ENCODE assay signal across 8 mouse cellular contexts in the genomic region with DNA sequence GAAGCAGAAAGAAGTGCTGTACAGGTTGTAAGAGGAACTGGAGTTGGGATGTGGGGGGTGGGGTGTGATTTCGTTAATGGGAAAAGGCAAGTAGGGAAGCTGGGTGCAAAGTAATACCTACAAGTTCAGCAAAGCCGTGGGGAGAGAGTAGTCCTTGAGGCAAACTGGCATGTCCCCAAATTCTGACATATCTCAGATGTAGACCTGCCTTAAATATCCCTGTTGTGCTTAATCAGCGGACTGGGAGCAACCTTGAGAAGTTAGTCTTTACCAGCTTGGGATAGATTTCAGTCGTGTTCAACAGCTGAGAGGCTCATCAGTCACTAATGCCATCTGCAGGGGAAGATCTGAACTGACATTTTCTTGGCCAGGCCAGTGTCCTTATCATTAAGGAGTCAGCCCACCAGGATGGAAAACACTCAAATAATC. TPM values are rescaled to one million over a fixed set of nuclear protein-coding genes. Genes with fewer than 3 reads are reported as not detected.
A peak's percentile ranks its signal among the peaks of the same experiment; 100 is the strongest.
DNase-seq lines count a peak whose midpoint lies in the region; ATAC-seq and TF ChIP-seq lines count a peak whose summit lies in the region.

No protein-coding gene starts in this region.

- no peak for TF ChIP-seq POLR2A in brain, embryonic 14.5 days (IDR thresholded peaks at IDR 0.05; ENCODE audit: borderline replicate concordance, extremely low read depth, insufficient read depth, insufficient read length, poor library complexity, severe bottlenecking)

- 0 out of 2 replicates have a peak overlapping the region, but pooled peaks have one; percentile 93 for H3K9ac ChIP-seq in forebrain, postnatal 0 days
- peak overlapping the region; percentile 50 for H3K9ac ChIP-seq in intestine, embryonic 16.5 days (ENCODE audit: low read depth, low read length)
- H3K9ac ChIP-seq in liver, postnatal 0 days (replicated peaks) = peak overlapping the region; percentile 51; the same call in 1 of the 2 replicates
- no peak overlapping the region for H3K9ac ChIP-seq in neural tube, embryonic 14.5 days (replicated peaks; ENCODE audit: low read depth, low read length)

- H3K9me3 ChIP-seq in megakaryocyte, embryonic 14.5 days = peaks cover 8% of the 10 kb centered on the region
- no peaks in the 10 kb centered on the region for H3K9me3 ChIP-seq in forebrain, postnatal 0 days (ENCODE audit: low read length)
- H3K9me3 ChIP-seq in intestine, embryonic 16.5 days (ENCODE audit: control insufficient read depth, low read length) = peaks cover 3% of the 10 kb centered on the region; the same call in 1 of the 2 replicates
- no peaks in the 10 kb centered on the region for H3K9me3 ChIP-seq in liver, postnatal 0 days (ENCODE audit: low read length)
- H3K9me3 ChIP-seq in neural tube, embryonic 14.5 days (ENCODE audit: control insufficient read depth, low read length) = no peaks in the 10 kb centered on the region

- no peak; the same call in none of the 2 replicates for ATAC-seq in megakaryocyte, adult 5-6 weeks (ENCODE audit: poor library complexity, severe bottlenecking)
- ATAC-seq in forebrain, postnatal 0 days = no peak
- no peak for ATAC-seq in intestine, embryonic 16.5 days
- ATAC-seq in liver, postnatal 0 days = no peak
- ATAC-seq in neural tube, embryonic 14.5 days (ENCODE audit: low read depth) = no peak
- no peak for ATAC-seq in erythroid progenitor cell, adult 5-6 weeks (replicated peaks; ENCODE audit: low FRiP score, poor library complexity, severe bottlenecking)

- peak overlapping the region; percentile 100 for H3K4me3 ChIP-seq in megakaryocyte, embryonic 14.5 days (replicated peaks)
- H3K4me3 ChIP-seq in forebrain, postnatal 0 days (ENCODE audit: low read depth, low read length) = peak overlapping the region; percentile 84
- peak overlapping the region; percentile 97; the same call in 1 of the 2 replicates for H3K4me3 ChIP-seq in intestine, embryonic 16.5 days (ENCODE audit: low read length)
- peak overlapping the region; percentile 85 for H3K4me3 ChIP-seq in liver, postnatal 0 days (ENCODE audit: low read depth, low read length)
- H3K4me3 ChIP-seq in neural tube, embryonic 14.5 days (ENCODE audit: low read depth, low read length) = peak overlapping the region; percentile 90

- 26% methylated on average over 4 of the region's 4 CpGs for WGBS in forebrain, postnatal 0 days
- 28% methylated on average over 4 of the region's 4 CpGs for WGBS in intestine, embryonic 16.5 days
- 17% methylated on average over 4 of the region's 4 CpGs for WGBS in liver, postnatal 0 days (ENCODE audit: insufficient replicate concordance)
- WGBS in neural tube, embryonic 14.5 days = 40% methylated on average over 4 of the region's 4 CpGs

- peaks cover 4% of the 10 kb centered on the region for H3K36me3 ChIP-seq in megakaryocyte, embryonic 14.5 days (replicated peaks; ENCODE audit: low read length)
- no peaks in the 10 kb centered on the region for H3K36me3 ChIP-seq in forebrain, postnatal 0 days (ENCODE audit: insufficient read depth)
- H3K36me3 ChIP-seq in intestine, embryonic 16.5 days (ENCODE audit: control insufficient read depth, insufficient read depth, low read length) = no peaks in the 10 kb centered on the region
- H3K36me3 ChIP-seq in liver, postnatal 0 days (replicated peaks; ENCODE audit: insufficient read depth, low read length) = no peaks in the 10 kb centered on the region
- H3K36me3 ChIP-seq in neural tube, embryonic 14.5 days (ENCODE audit: control insufficient read depth, insufficient read depth, low read length) = no peaks in the 10 kb centered on the region

- peak; percentile 36; the same call in 1 of the 2 replicates for TF ChIP-seq CTCF in brain, embryonic 14.5 days (IDR thresholded peaks at IDR 0.05; ENCODE audit: borderline replicate concordance, extremely low read depth, insufficient read depth, insufficient read length)
- TF ChIP-seq CTCF in forebrain, postnatal 0 days (IDR thresholded peaks at IDR 0.05; ENCODE audit: low read depth) = peak; percentile 50
- TF ChIP-seq CTCF in liver, postnatal 0 days (IDR thresholded peaks at IDR 0.05; ENCODE audit: low read depth) = peak; percentile 62

- peak overlapping the region; percentile 66 for H3K4me2 ChIP-seq in forebrain, postnatal 0 days (ENCODE audit: low read depth)
- peak overlapping the region; percentile 75 for H3K4me2 ChIP-seq in intestine, embryonic 16.5 days (ENCODE audit: low read depth, low read length)
- H3K4me2 ChIP-seq in liver, postnatal 0 days (ENCODE audit: low read depth, low read length) = peak overlapping the region; percentile 86
- peak overlapping the region; percentile 62 for H3K4me2 ChIP-seq in neural tube, embryonic 14.5 days (ENCODE audit: low read depth, low read length)

- H3K27me3 ChIP-seq in megakaryocyte, embryonic 14.5 days (replicated peaks) = no peaks in the 10 kb centered on the region
- no peaks in the 10 kb centered on the region for H3K27me3 ChIP-seq in forebrain, postnatal 0 days (ENCODE audit: insufficient read depth, low read length)
- no peaks in the 10 kb centered on the region for H3K27me3 ChIP-seq in intestine, embryonic 16.5 days (replicated peaks; ENCODE audit: control insufficient read depth, insufficient read depth, low read length)
- H3K27me3 ChIP-seq in liver, postnatal 0 days (ENCODE audit: insufficient read depth, low read length) = no peaks in the 10 kb centered on the region
- H3K27me3 ChIP-seq in neural tube, embryonic 14.5 days (ENCODE audit: control insufficient read depth, insufficient read depth, low read length) = no peaks in the 10 kb centered on the region

- peaks cover 43% of the 10 kb centered on the region for H3K4me1 ChIP-seq in megakaryocyte, embryonic 14.5 days
- H3K4me1 ChIP-seq in forebrain, postnatal 0 days (ENCODE audit: insufficient read depth) = peaks cover 15% of the 10 kb centered on the region; the same call in 1 of the 2 replicates
- H3K4me1 ChIP-seq in intestine, embryonic 16.5 days (ENCODE audit: control insufficient read depth, insufficient read depth, low read length) = peaks cover 20% of the 10 kb centered on the region
- H3K4me1 ChIP-seq in liver, postnatal 0 days (ENCODE audit: insufficient read depth) = peaks cover 28% of the 10 kb centered on the region
- peaks cover 10% of the 10 kb centered on the region; the same call in 1 of the 2 replicates for H3K4me1 ChIP-seq in neural tube, embryonic 14.5 days (ENCODE audit: control insufficient read depth, insufficient read depth, low read length)

- DNase-seq in brain, embryonic 14.5 days (ENCODE audit: low read depth) = peak; percentile 77
- DNase-seq in forebrain, postnatal 0 days = peak; percentile 48
- peak; percentile 37 for DNase-seq in liver, postnatal 0 days

- no peak for TF ChIP-seq EP300 in liver, postnatal 0 days (IDR thresholded peaks at IDR 0.05; ENCODE audit: low read depth)

- peak overlapping the region; percentile 97 for H3K27ac ChIP-seq in forebrain, postnatal 0 days (ENCODE audit: low read depth, low read length)
- no peak overlapping the region for H3K27ac ChIP-seq in intestine, embryonic 16.5 days (ENCODE audit: low read length)
- peak overlapping the region; percentile 98 for H3K27ac ChIP-seq in liver, postnatal 0 days (ENCODE audit: low read depth)
- peak overlapping the region; percentile 99 for H3K27ac ChIP-seq in neural tube, embryonic 14.5 days (ENCODE audit: low read depth, low read length)

RNA-seq across cellular contexts. Expression of gene Scarb2, which starts 0.3 kb away (rescaled TPM):
- 4.8 and 6.0 TPM in 2 replicates for polyA plus RNA-seq in megakaryocyte, embryonic 14.5 days (2012; ENCODE audit: insufficient read depth, low replicate concordance)
- 52.0 and 52.9 TPM in 2 replicates for total RNA-seq in megakaryocyte, adult 5-6 weeks (2015)
- total RNA-seq in megakaryocyte, adult 5-6 weeks (2017) = 79.9 and 82.0 TPM in 2 replicates
- 57.4 and 71.5 TPM in 2 replicates for polyA plus RNA-seq in brain, embryonic 14.5 days (2012; rRNA removed)
- total RNA-seq in forebrain, postnatal 0 days (2014; rRNA removed) = 123 and 149 TPM in 2 replicates
- 19.4 and 23.1 TPM in 2 replicates for polyA plus RNA-seq in forebrain, postnatal 0 days (2015; fragmentation: Nextera tagmentation; extraction: Ambion mirVana)
- polyA plus RNA-seq in intestine, embryonic 16.5 days (2015; fragmentation: Nextera tagmentation; extraction: Ambion mirVana) = 12.9 and 13.5 TPM in 2 replicates
- 16.3 and 16.5 TPM in 2 replicates for polyA plus RNA-seq in liver, postnatal 0 days (2015; fragmentation: Nextera tagmentation; extraction: Ambion mirVana)
- 16.2 and 17.6 TPM in 2 replicates for polyA plus RNA-seq in neural tube, embryonic 14.5 days (2014; fragmentation: Nextera tagmentation; extraction: Ambion mirVana)
- 5.9 and 11.2 TPM in 2 replicates for total RNA-seq in erythroid progenitor cell, adult 5-6 weeks (2015; ENCODE audit: low replicate concordance)
- 9.8 and 13.3 TPM in 2 replicates for total RNA-seq in erythroid progenitor cell, adult 5-6 weeks (2017; ENCODE audit: low replicate concordance)

RNA-seq across cellular contexts. Expression of gene Fam47e, which starts 48.6 kb away (rescaled TPM):
- polyA plus RNA-seq in megakaryocyte, embryonic 14.5 days (2012; ENCODE audit: insufficient read depth, low replicate concordance) = not detected in 2 replicates
- total RNA-seq in megakaryocyte, adult 5-6 weeks (2015) = not detected in 2 replicates
- total RNA-seq in megakaryocyte, adult 5-6 weeks (2017) = not detected in 2 replicates
- polyA plus RNA-seq in brain, embryonic 14.5 days (2012; rRNA removed) = 0.37 and 0.56 TPM in 2 replicates
- total RNA-seq in forebrain, postnatal 0 days (2014; rRNA removed) = 0.81 and 1.8 TPM in 2 replicates
- 2.0 and 3.1 TPM in 2 replicates for polyA plus RNA-seq in forebrain, postnatal 0 days (2015; fragmentation: Nextera tagmentation; extraction: Ambion mirVana)
- polyA plus RNA-seq in intestine, embryonic 16.5 days (2015; fragmentation: Nextera tagmentation; extraction: Ambion mirVana) = 0.18 and 0.29 TPM in 2 replicates
- 8.4 and 9.8 TPM in 2 replicates for polyA plus RNA-seq in liver, postnatal 0 days (2015; fragmentation: Nextera tagmentation; extraction: Ambion mirVana)
- 1.4 and 2.1 TPM in 2 replicates for polyA plus RNA-seq in neural tube, embryonic 14.5 days (2014; fragmentation: Nextera tagmentation; extraction: Ambion mirVana)
- total RNA-seq in erythroid progenitor cell, adult 5-6 weeks (2015; ENCODE audit: low replicate concordance) = not detected in 2 replicates
- not detected in 2 replicates for total RNA-seq in erythroid progenitor cell, adult 5-6 weeks (2017; ENCODE audit: low replicate concordance)
